ENCODE assay signal across 28 mouse cellular contexts in genomic region chr3:140871261-140871660, GRCm38 (mm10).
"Had no signal": no experiment of that assay in that cellular context is flagged by ENCODE, and none has a peak within 500 bp of the region (broad histone marks: within the 10 kb centered on the region; RNA-seq: fewer than 3 reads in every experiment).

No protein-coding gene starts in this region.

- H3K36me3 ChIP-seq: embryonic facial prominence, embryonic 10.5 days; embryonic facial prominence, embryonic 12.5 days; embryonic facial prominence, embryonic 13.5 days; embryonic facial prominence, embryonic 15.5 days; forebrain, embryonic 10.5 days; forebrain, embryonic 12.5 days; forebrain, embryonic 15.5 days had no signal

- H3K9ac ChIP-seq: embryonic facial prominence, embryonic 12.5 days; embryonic facial prominence, embryonic 13.5 days; embryonic facial prominence, embryonic 15.5 days; forebrain, embryonic 12.5 days; forebrain, embryonic 13.5 days; forebrain, embryonic 15.5 days; forebrain, postnatal 0 days had no signal

- H3K4me1 ChIP-seq: embryonic facial prominence, embryonic 10.5 days; embryonic facial prominence, embryonic 12.5 days; embryonic facial prominence, embryonic 13.5 days; embryonic facial prominence, embryonic 15.5 days; forebrain, embryonic 10.5 days; forebrain, embryonic 12.5 days; forebrain, embryonic 13.5 days; forebrain, embryonic 15.5 days had no signal

- H3K4me2 ChIP-seq: embryonic facial prominence, embryonic 12.5 days; embryonic facial prominence, embryonic 13.5 days; embryonic facial prominence, embryonic 15.5 days; forebrain, embryonic 12.5 days; forebrain, embryonic 13.5 days; forebrain, embryonic 15.5 days had no signal

- H3K27ac ChIP-seq: embryonic facial prominence, embryonic 10.5 days; embryonic facial prominence, embryonic 12.5 days; embryonic facial prominence, embryonic 13.5 days; embryonic facial prominence, embryonic 15.5 days; forebrain, embryonic 10.5 days; forebrain, embryonic 12.5 days; forebrain, embryonic 13.5 days; forebrain, embryonic 15.5 days; gastrocnemius, adult 2 months; heart, adult 2 months had no signal

- H3K4me3 ChIP-seq: embryonic facial prominence, embryonic 10.5 days; embryonic facial prominence, embryonic 12.5 days; embryonic facial prominence, embryonic 13.5 days; embryonic facial prominence, embryonic 15.5 days; erythroblast, embryonic 14.5 days; forebrain, embryonic 10.5 days; forebrain, embryonic 12.5 days; forebrain, embryonic 13.5 days; forebrain, embryonic 15.5 days; gastrocnemius, adult 2 months; heart, adult 2 months had no signal

- H3K27me3 ChIP-seq: embryonic facial prominence, embryonic 12.5 days; embryonic facial prominence, embryonic 13.5 days; embryonic facial prominence, embryonic 15.5 days; forebrain, embryonic 12.5 days; forebrain, embryonic 13.5 days; forebrain, embryonic 15.5 days had no signal

- ATAC-seq: forebrain, embryonic 13.5 days; forebrain, embryonic 14.5 days; forebrain, embryonic 15.5 days; forebrain, embryonic 16.5 days; forebrain, postnatal 0 days had no signal

- DNase-seq: cerebellum, adult 2 months; cerebellum, adult 8-10 months; cerebellum, adult 9-10 months; cerebellum, adult 9-11 months; cerebellum, postnatal 10 days; cerebellum, postnatal 14 days; cerebellum, postnatal 25 days; cerebellum, postnatal 36 days; embryo, embryonic 11 days; forebrain, postnatal 0 days; gastrocnemius, adult 2 months; gastrocnemius, postnatal 10 days; gastrocnemius, postnatal 14 days; gastrocnemius, postnatal 25 days; gastrocnemius, postnatal 36 days; heart, adult 18-20 months; heart, adult 2 months had no signal

- H3K9me3 ChIP-seq: embryonic facial prominence, embryonic 10.5 days; embryonic facial prominence, embryonic 12.5 days; embryonic facial prominence, embryonic 13.5 days; embryonic facial prominence, embryonic 15.5 days; forebrain, embryonic 10.5 days; forebrain, embryonic 12.5 days; forebrain, embryonic 13.5 days; forebrain, embryonic 15.5 days had no signal
